Mouse (Mus musculus): ENCODE results near the gene Tpi1. TPM values are rescaled to one million over a fixed set of nuclear protein-coding genes. Genes with fewer than 3 reads are reported as not detected.

The Tpi1 gene
- total and polyA plus RNA-seq, 3 experiments = 102 to 1,182 (median 440) TPM

DNA sequence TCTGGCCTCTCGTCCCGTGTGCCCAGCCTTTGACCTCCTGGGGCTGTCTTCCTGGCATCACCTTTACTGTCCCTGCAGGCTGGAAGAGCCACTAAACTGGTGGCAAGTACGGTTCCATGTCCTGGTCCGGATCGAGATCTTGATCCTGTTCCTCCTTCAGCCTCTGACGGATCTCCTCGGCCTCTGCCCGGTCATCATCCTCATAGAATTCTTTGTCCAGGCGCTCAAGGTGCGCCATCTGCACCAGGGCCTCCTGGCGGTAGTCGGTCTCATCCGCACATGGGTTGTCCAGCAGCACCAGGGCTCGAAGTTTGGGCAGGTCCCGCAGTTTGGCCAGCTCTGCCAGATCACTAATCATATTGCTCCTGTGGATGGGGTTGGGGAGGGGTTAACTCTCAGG, 43.6 kb downstream of the Tpi1 start:
- Histone ChIP-seq H3K27ac (ENCODE audit: control insufficient read depth, low read depth, low read length) (no peak overlapping the region), H3K79me2 (ENCODE audit: control insufficient read depth, insufficient read depth, low read length, poor library complexity) (no peaks in the 10 kb centered on the region; the same call in 1 of the 2 replicates), H3K27me3 (ENCODE audit: control insufficient read depth in 1 of 2, insufficient read depth in 2 of 2, low read length in 2 of 2) (peaks cover 2 to 4% of the 10 kb centered on the region in 2 experiments; a peak in 3 of 4 replicates), H3K9me3 (replicated peaks; ENCODE audit: insufficient read depth, low read length) (no peaks in the 10 kb centered on the region), H3K36me3 (ENCODE audit: control insufficient read depth in 1 of 2, insufficient read depth in 2 of 2, low read length in 2 of 2) (peaks cover 0 to 6% of the 10 kb centered on the region in 2 experiments; a peak in 1 of 4 replicates), H3K9ac (ENCODE audit: control insufficient read depth, low read depth, low read length, poor library complexity, severe bottlenecking) (no peak overlapping the region), H3K4me1 (ENCODE audit: control insufficient read depth in 1 of 2, insufficient read depth in 2 of 2, low read length in 2 of 2) (peaks cover 0 to 15% of the 10 kb centered on the region in 2 experiments; a peak in 2 of 4 replicates), H3K4me3 (ENCODE audit: control insufficient read depth in 1 of 2, insufficient read depth in 1 of 2, low read depth in 2 of 2, low read length in 2 of 2) (no peak overlapping the region)
- no peak for DNase-seq (ENCODE audit: low read depth, low spot score)
- TF ChIP-seq UBTF (IDR thresholded peaks at IDR 0.05; ENCODE audit: borderline replicate concordance, insufficient read depth, low read depth, low read length) (no peak), RCOR1 (IDR thresholded peaks at IDR 0.05; ENCODE audit: low read depth, low read length) (no peak), MYC (IDR thresholded peaks at IDR 0.05; ENCODE audit: low read depth, low read length) (no peak), RAD21 (IDR thresholded peaks at IDR 0.05; ENCODE audit: low read depth, low read length) (no peak)

DNA sequence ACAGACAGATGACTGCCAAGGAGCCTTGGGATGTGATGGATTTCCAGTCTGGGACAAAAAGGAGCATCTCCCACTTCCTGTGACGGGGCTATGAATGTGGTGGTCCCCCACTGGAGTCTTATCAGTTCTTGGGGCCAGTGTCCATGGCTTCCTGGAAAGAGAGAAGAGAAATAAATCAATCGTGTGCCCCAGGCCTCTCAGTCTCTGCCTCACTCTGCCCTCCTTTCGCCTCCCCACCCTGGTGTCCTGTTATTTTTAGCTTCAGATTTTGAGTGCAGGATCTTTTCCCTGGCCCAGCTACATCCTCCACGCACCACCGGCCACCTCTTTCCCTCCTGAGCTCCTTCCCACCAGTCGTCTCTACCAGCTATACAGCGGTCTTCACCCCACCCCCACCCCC, 44.1 kb downstream of the Tpi1 start:
- H3K27ac ChIP-seq (ENCODE audit: control insufficient read depth, low read depth, low read length) = no peak overlapping the region
- H3K4me3 ChIP-seq (ENCODE audit: control insufficient read depth in 1 of 2, insufficient read depth in 1 of 2, low read depth in 2 of 2, low read length in 2 of 2) = peak overlapping the region; percentile 75 to 80; a peak in 3 of 4 replicates
- TF ChIP-seq MYB (IDR thresholded peaks at IDR 0.05; ENCODE audit: low read depth, low read length) = no peak
- no peak for TF ChIP-seq CHD2 (IDR thresholded peaks at IDR 0.05; ENCODE audit: low read length)
- TF ChIP-seq MYC (IDR thresholded peaks at IDR 0.05; ENCODE audit: low read depth, low read length) = no peak
- no peak for TF ChIP-seq ELF1 (IDR thresholded peaks at IDR 0.05; ENCODE audit: low read depth, low read length)
- no peak for TF ChIP-seq CHD1 (IDR thresholded peaks at IDR 0.05; ENCODE audit: low read depth, low read length)
- TF ChIP-seq BHLHE40 (IDR thresholded peaks at IDR 0.05; ENCODE audit: borderline replicate concordance, low read depth, low read length) = no peak
- TF ChIP-seq SMC3 (IDR thresholded peaks at IDR 0.05; ENCODE audit: low read depth, low read length) = no peak
- no peak for TF ChIP-seq UBTF (IDR thresholded peaks at IDR 0.05; ENCODE audit: borderline replicate concordance, insufficient read depth, low read depth, low read length)
- no peak for TF ChIP-seq POLR2A (IDR thresholded peaks at IDR 0.05; ENCODE audit: control insufficient read depth in 1 of 2, insufficient read depth in 1 of 2, low read depth in 1 of 2, low read length in 2 of 2, poor library complexity in 1 of 2)
- no peak for TF ChIP-seq USF2 (IDR thresholded peaks at IDR 0.05; ENCODE audit: borderline replicate concordance in 1 of 2, insufficient read depth in 1 of 2, low read depth in 1 of 2, low read length in 2 of 2)
- H3K79me2 ChIP-seq (ENCODE audit: control insufficient read depth, insufficient read depth, low read length, poor library complexity) = no peaks in the 10 kb centered on the region; the same call in 1 of the 2 replicates
- peaks cover 2 to 4% of the 10 kb centered on the region in 2 experiments; a peak in 3 of 4 replicates for H3K27me3 ChIP-seq (ENCODE audit: control insufficient read depth in 1 of 2, insufficient read depth in 2 of 2, low read length in 2 of 2)
- H3K9ac ChIP-seq (ENCODE audit: control insufficient read depth, low read depth, low read length, poor library complexity, severe bottlenecking) = peak overlapping the region; percentile 71
- peaks cover 0 to 15% of the 10 kb centered on the region in 2 experiments; a peak in 2 of 4 replicates for H3K4me1 ChIP-seq (ENCODE audit: control insufficient read depth in 1 of 2, insufficient read depth in 2 of 2, low read length in 2 of 2)
- DNase-seq (ENCODE audit: low read depth, low spot score) = no peak
- H3K9me3 ChIP-seq (replicated peaks; ENCODE audit: insufficient read depth, low read length) = no peaks in the 10 kb centered on the region
- peaks cover 0 to 6% of the 10 kb centered on the region in 2 experiments; a peak in 1 of 4 replicates for H3K36me3 ChIP-seq (ENCODE audit: control insufficient read depth in 1 of 2, insufficient read depth in 2 of 2, low read length in 2 of 2)
